Mouse (Mus musculus) B cell, adult 67 days (primary cell): ENCODE measurements around the gene Dtnbp1. TPM values are rescaled to one million over a fixed set of nuclear protein-coding genes. Genes with fewer than 3 reads are reported as not detected.

Experiments
- total RNA-seq, 2 experiments: library from RNA; stranded (reverse); gene quantifications; 4 replicates each; pipeline ENCODE4 v1.2.4; 2023

Gene Dtnbp1
- total RNA-seq = 10 to 100 TPM; 39.0 to 49.5 TPM

GRCm38 (mm10) chr13:45001911-45002615 is at the start of gene Dtnbp1:
Gene Dtnbp1 (minus strand): TSS chr13:45002147.

Other genes with a start within 250 kb of the Dtnbp1 start
- under 1 TPM in 1 of 2 experiments, not detected in 1; 0.29 TPM for gene Gm9817, start 76.5 kb upstream of the Dtnbp1 start, total RNA-seq